Mouse (Mus musculus) kidney, postnatal 25 days (tissue): ENCODE results near the gene Elavl4.

ENCODE experiments used
- DNase-seq, 2 experiments: peaks; one replicate each; pipeline ENCODE4 v3.0.0; 2021; ENCODE audit warnings: mixed read lengths in 2 of 2

Gene Elavl4

GRCm38 (mm10) chr4:110264345-110264943 lies 87.3 kb downstream of the Elavl4 start:
- no peak for DNase-seq

DNA sequence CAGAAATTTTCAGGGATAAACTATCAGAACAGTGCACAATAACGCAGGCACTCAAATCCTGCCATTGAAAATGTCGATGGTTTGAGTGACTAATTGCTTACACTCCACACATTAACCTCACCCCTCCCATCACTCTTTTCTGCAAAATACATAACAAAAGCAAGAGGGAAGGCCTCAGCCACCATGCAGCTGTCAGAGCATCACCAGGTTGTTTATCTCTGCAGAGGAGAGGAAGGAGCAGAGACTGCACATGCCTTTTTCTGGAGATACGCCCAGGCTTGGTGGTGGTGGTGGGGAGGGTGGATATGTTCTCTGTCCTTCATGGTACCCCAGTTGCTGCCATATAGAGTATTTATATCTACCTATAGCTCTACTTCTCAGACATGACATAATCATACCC lies 94.3 kb downstream of the Elavl4 start:
- DNase-seq: no peak

DNA sequence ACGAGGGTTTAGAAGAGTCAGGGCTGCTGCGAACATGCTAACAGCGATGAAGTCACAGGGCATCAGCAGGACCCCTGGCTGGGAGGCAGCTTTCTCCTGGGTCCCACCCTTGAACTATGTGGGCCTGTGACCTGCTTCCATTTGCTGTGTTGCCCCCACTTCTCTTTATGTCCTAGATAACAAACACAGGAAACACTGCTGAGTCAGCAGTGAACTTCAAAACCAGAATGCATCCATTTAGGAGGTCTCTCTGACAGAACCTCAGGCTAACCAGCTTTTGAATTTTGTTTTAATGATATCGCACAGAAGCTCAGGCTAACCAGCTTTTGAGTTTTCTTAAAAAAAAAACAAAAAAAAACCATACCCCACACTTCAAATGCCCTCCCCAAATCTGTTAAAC lies 96.1 kb downstream of the Elavl4 start:
- DNase-seq: no peak

- no peak for DNase-seq
Observed at GRCm38 (mm10) chr4:110250055-110250454, 101.7 kb downstream of the Elavl4 start.

- DNase-seq: no peak
Observed at GRCm38 (mm10) chr4:110242879-110243278, 108.8 kb downstream of the Elavl4 start.

- DNase-seq: no peak
Observed at GRCm38 (mm10) chr4:110234554-110234953, 117.2 kb downstream of the Elavl4 start.

- no peak for DNase-seq
Observed at GRCm38 (mm10) chr4:110232327-110232726, 119.4 kb downstream of the Elavl4 start.

DNA sequence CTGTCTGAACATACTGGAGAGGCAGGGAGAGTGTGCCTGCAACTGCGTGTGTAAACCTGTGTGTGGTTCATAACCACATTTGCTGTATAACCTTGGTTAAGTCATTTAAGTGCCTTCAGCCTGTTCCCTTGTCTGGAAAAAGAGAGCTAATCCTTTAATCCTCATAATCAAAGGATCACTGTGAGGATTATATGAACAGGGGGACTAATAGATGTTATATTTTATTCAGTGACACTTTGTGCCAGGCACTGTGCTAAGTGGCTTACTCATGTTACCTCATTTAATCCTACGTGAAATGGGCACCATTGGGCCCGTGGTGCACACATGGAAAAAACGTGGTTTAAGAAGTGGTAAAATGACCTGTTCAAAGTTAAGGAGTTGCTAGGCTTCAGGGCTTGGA lies 119.9 kb downstream of the Elavl4 start:
- no peak for DNase-seq

GRCm38 (mm10) chr4:110229652-110230051 lies 122.1 kb downstream of the Elavl4 start:
- DNase-seq: no peak

GRCm38 (mm10) chr4:110229238-110229637 lies 122.5 kb downstream of the Elavl4 start:
- no peak for DNase-seq

DNA sequence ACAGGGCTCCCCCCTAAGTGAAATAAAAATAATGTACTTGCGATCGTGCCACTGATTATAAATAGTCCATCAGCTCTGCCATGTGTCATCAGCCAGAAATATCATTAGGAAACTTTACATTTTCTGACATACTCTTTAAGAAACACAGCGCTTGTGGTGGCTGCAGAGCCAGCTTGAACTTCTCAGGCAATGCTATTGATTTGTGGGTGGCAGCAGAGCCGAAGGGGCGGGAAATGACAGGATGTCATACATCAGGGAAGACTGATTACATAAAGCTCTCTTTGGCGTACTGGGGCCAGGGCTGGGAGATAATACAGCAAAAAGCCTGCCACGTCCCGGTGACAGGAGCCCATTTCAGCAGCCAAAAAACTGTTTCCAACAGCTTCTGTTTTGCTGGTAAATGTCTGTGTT lies 124.1 kb downstream of the Elavl4 start:
- no peak for DNase-seq

GRCm38 (mm10) chr4:110225492-110225891 lies 126.2 kb downstream of the Elavl4 start:
- no peak for DNase-seq

GRCm38 (mm10) chr4:110218819-110219218 lies 132.9 kb downstream of the Elavl4 start:
- no peak for DNase-seq

DNA sequence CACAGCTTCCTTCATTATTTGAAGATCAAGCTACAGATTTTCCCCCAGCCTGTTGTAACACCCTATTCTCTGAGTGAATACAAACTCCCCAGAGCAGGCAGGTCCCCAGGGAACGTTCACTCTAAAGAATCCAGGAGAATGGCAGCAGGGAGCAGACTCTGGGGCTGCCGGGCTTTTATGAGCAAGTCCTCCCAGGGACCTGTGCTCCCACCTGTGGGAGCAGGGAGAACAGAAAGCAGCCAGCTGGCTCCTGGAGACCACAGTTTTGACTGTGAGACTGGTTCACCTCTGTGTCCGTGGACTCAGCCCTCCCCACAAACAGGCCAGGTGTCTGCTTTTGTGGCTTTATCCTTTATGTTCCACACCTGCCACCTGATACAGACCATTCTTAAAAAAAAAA lies 134.2 kb downstream of the Elavl4 start:
- DNase-seq: no peak

DNA sequence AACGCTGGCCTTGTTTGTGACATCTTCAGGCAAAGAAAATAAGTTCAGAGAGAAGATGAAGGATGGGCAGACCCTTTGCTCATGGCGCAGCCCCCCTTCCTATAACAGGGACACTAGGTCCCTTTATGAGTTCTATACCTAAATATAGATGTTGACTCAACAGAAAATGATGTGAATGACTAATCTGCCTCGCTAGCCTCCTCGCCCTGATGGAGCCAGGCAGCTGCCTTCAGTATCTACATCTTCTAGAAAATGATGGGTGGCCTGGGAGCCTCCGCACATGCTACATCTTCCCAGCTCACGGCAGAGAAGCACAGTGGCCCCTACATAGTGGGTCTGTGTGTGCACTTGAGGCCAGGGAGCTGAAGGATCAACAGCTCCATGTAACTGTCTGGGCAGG lies 137.2 kb downstream of the Elavl4 start:
- no peak for DNase-seq

- no peak for DNase-seq
Observed at GRCm38 (mm10) chr4:110213666-110214065, 138.0 kb downstream of the Elavl4 start.

- no peak for DNase-seq
Observed at GRCm38 (mm10) chr4:110210246-110210645, 141.5 kb downstream of the Elavl4 start.

DNA sequence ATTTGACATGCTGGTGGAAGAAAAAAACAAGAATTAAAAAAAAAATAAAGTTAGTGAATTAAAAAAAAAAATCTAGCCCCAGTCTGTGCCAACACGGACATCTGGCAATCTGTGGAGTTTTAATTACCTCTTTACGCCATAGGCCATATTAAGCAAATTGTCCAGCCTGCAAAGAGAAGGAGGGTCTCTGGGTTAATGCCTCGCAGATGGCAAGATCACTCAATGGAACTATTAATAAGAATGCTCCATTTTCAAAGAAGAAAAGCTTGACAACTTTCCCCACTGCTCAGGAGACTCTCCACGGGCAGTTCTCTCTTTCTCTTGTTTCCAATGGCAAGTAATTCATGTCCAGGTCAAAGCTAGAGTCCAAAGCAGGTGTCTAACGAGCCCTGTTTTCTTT lies 142.1 kb downstream of the Elavl4 start:
- no peak for DNase-seq

DNA sequence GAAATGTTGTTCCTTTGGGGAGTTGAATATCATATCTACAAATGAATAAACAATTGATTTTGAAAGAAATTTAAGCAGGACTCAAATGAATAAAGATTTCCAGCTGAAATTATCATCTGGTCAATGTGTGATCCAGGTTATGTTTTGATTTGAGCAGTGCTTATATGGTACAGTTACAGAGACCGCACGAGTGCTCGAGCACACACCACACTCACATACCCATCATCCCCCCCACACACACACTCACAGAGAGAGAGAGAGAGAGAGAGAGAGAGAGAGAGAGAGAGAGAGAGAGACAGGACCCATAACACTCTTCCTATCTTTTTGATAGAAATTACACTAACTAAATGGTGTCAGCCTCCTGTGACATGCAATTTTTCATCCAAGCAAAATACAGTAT lies 150.0 kb downstream of the Elavl4 start:
- no peak for DNase-seq

DNA sequence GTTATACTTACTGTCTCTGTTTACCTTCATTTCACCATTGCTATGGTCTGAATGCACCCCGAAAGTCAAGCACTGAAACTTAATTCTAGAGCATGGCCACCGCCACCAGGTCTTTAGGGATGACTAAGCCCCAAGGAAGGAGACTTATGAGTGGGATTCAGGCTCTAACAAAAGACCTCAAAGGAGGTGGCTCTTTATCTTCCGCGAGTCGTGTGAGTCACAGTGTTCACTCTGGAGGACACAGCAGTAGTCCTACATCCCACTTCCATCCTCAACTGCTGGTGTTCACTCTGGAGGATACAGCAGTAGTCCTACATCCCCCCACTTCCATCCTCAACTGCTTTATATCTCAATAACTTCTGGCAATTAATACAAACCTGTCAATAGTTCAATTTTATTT lies 151.8 kb downstream of the Elavl4 start:
- DNase-seq: no peak

DNA sequence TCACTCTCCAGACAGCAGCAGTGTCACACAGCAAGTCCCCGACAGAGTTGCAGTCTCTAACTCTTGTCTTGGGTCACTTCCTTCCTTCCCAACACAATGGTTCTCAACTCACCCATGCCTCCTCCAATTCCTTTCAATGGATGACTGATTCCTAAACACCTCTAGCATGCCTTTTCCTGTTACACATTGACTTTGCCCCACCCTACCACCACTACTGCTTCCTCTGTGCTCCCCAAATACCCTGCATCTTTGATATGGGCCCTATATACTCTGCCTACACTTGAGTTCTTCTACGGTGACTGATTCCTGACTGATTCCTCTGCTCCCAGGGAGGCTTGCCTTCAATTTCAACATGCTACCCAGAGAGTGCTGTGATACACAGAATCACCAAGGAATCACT lies 153.1 kb downstream of the Elavl4 start:
- DNase-seq: no peak

- no peak for DNase-seq
Observed at GRCm38 (mm10) chr4:110177263-110177662, 174.4 kb downstream of the Elavl4 start.

DNA sequence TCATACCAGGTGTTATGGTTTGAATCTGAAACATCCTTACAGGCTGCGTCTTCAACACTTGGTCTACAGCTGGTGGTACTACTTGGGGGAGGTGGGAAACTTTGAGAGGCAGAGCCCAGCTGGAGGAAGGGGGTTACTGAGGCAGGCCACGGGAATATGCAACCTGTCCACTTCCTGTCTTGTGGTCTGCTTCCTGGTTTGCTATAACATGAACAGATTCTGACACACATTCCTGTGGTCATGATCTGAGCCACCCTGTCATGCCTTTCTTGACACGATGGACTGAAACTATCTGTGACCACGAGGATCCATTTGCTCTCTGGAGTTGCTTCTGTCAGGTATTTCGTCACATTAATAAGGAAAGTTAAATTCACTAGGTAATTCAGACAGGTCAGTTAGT lies 179.7 kb downstream of the Elavl4 start:
- DNase-seq: no peak

DNA sequence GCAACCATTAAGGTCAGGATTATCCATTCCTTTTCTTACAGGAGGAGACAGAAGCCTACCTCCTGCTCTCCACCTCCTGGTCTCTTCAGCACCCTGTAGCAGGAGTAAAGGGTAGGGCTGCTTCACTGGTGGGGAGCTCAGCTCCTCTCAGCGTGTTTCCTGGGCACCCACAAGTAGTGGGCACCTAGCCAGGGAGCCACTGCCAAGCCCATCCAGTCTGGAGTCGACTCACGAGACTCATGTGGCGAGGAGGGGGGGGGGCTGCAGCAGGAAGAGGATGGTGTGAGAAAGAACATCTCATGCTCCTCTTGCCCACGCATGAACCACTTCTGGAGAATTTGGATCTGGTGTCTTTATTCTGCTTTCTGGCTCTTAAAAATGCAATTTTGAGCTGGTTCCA lies 186.5 kb downstream of the Elavl4 start:
- DNase-seq: no peak

- no peak for DNase-seq
Observed at GRCm38 (mm10) chr4:110161600-110161999, 190.1 kb downstream of the Elavl4 start.
